Mouse (Mus musculus): ENCODE measurements around the gene Slc37a1.
"Not testable (repeated sequence)": the region's sequence is repeated elsewhere in the genome, so short reads cannot be mapped to it uniquely, and the experiment has no call there.

Slc37a1 gene

DNA sequence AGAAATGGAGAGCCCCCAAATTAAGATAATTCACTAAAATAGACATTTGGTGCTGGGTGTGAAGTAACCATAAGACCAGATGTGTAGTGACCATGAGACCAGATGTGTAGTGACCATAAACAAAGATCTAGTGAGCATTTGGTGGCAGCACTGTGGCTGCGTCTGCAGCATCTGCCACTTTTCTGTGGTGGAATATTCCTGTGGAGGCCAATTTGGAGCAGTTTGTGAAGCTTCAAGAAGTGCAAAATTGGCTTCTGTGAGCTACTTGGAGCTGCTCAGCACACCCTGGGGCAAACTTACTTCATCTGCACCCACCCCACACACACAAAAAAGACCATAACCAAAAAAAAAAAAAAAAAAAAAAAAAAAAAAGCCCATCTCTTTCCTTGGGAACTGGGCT is 18.6 kb upstream of the Slc37a1 start:
- DNase-seq (ENCODE audit: low spot score in 2 of 2): no peak

DNA sequence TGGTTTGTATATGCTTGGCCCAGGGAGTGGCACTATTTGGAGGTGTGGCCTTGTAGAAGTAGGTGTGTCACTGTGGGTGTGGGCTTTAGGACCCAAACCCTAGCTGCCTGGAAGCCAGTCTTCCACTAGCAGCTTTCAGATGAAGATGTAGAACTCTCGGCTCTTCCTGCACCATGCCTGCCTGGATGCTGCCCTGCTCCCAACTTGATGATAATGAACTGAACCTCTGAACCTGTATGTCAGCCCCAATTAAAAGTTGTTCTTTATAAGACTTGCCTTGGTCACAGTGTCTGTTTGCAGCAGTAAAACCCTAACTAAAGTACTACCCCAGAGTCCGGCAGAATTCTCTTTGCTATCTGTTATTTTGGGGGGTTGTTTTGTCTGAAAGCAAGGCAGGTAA is 16.8 kb upstream of the Slc37a1 start:
- DNase-seq (ENCODE audit: low spot score in 2 of 2): no peak

DNA sequence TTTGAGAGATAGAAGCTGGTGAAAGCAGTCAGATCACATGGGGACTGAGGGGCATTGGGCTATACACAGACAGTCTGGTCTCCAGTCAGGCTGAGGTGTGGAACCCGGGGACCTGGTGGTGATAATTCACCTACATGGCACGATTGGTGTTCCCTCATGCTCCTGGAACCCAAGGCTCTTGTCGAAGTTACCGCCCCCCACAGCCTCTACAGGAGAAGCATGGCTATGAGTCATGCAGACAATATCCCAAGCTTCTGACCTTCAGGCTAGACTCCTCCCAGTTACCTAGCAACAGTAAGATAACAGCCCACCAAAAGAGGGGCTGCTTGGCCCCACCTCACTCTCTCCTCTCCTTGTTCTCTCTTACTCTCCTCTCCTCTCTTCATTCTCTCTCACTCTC is 16.3 kb upstream of the Slc37a1 start:
- DNase-seq (ENCODE audit: low spot score in 2 of 2): no peak

DNA sequence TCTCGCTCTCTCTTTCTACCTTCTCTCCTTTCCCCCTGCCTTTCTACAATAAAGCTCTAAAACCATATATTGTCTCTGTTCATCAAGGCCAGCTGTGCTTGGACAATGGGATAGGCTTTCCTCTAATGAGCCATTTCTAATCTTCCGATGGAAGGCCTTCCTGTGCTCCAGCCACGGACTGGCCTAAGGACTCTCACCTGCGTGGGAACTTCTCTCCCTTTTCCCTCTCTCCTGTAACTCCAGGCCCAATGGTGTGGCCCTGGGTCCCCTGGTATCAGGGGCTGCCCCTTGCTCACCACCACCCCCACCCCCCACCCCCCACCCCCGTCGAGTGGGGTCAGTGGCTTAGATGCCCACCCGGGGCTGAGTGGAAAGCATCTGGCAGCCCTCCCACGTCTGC is 15.9 kb upstream of the Slc37a1 start:
- not testable (repeated sequence) for DNase-seq (ENCODE audit: low spot score in 2 of 2)

DNA sequence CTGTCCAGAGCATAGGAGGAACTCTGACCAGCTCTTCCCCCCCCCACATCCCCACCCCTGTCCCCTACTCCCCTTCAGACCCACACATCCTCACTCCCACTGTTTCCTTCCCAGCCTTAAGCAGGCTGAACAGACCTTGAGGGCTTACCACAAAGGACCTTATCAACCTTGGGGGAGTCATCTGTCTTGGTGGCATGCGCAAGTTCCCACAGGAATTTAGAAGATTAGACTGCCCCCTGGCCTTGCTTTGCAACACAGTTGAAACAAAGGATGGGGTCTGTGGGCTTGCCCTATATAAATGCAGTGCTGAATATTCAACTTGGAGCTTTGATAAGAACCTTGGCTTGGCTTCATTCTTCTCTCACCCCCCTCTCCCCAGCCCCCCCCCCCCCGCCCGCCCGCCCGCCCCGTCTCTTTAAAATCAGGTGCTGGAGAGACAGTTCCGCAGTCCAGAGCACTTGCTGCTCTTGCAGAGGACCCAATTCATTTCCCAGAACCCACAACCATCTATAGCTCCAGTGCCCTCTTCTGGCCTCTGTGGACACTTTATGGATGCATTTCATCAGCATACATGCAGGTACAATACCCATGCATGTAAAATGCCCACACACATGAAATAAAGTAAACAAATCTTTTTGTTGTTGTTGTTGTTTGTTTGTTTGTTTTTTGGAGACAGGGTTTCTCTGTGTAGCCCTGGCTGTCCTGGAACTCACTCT is 15.3 kb upstream of the Slc37a1 start:
- no peak for DNase-seq (ENCODE audit: low spot score in 2 of 2)

DNA sequence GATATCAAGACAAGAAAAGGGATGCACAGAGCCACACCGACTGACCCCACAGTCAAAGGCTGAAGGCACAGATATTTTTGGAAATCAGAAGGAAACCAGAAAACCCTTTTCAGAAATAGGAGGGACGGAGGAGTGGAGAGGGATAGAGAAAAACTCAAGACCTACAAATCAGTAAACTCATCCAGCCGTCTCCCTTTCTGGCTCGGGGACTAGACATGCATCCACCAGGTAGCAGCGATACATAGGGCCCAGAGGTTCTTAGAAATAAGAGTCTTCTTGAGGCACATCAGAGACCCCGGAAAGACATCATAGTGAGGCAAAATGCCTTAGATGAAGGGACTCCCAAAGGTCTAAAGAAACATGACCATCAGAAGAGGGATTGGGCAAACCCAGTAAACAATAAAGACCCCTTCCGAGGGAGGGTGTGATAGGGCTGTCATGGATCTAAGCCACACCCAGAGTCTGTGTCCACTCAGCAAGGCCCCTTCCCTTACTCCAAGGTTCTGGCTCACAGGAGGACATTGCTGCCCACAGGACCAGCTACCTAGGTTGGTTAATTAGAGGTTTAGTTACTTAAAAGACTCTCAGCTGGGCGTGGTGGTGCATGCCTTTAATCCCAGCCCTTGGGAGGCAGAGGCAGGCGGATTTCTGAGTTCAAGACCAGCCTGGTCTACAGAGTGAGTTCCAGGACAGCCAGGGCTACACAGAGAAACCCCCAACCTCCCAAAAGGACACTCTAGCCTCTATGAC is 14.0 kb upstream of the Slc37a1 start:
- DNase-seq (ENCODE audit: low spot score in 2 of 2): no peak

DNA sequence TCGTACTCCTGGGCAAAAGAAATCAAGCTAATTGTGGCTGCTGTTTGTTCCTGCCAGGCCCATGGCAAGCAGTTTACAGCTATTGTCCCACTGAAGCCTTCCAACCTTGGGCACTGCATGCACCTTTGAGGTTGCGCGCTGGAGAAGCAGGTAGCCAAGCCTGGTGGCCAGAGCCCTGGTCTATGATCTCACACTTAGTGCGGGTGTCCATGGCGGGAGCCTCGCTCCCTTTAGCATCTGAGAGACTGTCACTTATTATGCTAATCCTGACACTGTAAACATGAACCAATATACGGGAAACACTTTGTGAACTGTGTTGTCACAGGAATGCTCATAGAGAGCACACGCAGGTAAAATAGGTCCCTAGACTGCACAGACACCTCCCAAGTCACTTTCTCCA is 13.0 kb upstream of the Slc37a1 start:
- DNase-seq (ENCODE audit: low spot score in 2 of 2): no peak

DNA sequence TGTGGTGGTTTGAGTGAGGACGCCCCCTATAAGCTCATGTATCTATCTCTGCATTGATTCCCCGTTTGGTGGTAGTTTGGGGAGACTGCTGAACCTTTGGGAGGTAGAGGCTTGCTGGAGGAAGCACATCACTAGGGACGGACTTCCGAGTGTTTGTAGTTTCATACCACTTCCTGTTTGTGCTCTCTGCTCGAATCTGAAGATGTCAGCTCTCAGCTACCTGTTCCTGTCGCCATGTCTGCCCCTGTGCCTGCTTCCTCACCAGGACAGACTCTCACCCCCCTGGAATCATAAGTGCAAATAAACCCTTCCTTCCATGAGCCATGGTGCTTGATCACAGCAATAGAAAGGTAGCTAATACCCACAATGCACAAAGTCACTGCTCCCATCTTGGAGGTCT is 11.4 kb upstream of the Slc37a1 start:
- no peak for DNase-seq (ENCODE audit: low spot score in 2 of 2)

DNA sequence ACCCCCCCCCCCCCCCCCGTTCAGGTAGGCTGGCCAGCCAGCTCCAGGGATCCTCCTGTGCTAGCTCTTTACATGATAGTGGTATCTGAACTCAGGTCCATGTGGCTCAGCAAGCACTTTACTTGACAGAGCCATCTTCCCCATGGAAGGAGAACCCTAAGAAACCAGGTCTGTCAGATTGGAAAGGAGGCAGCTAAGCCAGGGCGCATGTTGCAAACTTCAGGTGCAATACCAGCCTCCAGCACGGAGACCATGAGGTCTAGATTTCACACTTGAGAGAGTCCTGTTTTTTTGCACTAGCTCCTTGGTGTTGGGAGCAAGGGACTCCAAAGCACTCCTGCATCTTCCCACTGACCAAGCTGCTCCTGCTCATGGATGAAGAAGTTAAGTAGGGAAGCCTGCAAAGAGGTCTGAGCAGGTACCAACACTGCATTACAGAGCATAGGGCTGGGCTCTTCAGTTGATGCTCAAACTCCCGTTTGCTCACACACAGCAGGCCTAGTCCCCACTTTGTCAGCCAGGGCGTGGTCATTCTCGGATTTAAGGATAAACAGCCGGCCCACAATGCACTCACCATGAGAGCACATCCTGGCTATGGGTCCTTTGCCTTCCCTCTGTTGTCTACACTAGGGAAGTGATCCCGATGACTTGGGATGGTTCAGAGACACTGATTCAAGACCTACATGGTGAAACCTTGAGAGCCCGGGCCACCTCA is 10.2 kb upstream of the Slc37a1 start:
- DNase-seq (ENCODE audit: low spot score in 2 of 2): peak; percentile 46 to 52

DNA sequence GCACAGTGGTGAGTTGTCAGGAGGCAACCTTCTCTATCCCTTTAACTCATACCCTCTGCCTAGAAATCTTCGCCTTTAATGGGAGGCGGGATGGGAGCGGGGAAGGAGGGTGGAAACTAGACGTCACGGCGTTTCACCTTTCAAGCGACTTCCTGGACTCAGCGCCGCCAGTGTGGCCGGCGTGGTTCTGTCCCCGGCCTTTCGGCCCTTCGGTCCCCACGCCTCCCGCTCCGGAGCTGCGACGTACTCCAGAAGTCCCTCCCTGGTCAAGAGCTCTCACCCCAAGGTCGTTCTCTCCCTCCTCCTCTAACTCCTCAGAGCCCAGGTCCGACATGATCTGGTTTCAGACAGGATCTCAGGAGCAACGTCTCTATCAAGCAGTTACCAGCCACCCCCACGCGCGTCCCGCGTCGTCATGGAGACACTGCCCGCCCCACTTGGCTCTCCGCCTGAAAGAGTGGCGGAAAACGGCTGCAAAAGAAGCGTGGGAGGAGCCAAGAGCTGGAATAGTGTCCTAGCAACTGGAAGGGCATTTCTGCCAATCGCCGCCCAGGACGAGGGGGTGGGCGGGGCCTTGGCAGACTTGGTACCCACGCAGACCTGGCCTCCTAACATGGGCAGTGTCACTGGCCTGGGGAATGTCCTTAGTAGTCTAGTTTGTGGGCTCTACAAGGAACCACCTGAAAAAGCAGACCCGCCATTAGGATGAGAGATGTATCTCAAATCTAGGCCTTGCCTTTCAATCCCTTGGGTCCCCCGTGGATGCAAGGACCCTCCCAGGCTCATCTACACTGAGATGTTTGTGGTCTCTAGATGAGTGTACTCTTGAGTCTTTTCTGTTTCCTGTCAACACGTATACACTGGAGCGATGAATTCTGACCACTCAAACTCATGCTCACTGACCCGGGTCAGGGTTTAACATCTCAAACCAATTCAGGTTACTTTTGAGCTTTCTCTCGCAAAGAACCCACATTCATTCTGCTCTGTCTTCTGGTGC is 9.4 kb upstream of the Slc37a1 start, which contains the start of gene Rsph1:
Gene Rsph1, minus strand, starts transcription at position 462 of the 997 bp plus-strand sequence.
- peak; percentile 100 for DNase-seq (ENCODE audit: low spot score in 2 of 2)

DNA sequence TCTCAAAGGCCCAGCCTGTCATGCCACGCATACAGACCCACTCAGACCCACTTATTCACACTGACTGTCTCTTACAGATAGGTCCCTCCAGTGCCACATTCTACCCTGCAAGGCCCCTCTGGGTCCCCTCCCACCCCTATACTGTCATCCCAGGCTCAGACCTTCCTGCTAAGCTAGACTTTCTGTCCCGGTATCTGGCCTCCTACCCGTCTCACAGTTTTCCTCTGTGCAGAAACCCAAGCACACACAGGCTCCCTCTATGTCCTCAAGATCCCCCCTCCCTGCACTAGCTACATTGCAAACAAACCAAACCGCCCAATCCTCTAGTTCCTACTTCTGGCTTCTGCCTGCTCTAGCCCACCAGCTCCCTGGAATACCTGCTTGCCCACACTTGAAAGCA is 8.7 kb upstream of the Slc37a1 start:
- DNase-seq (ENCODE audit: low spot score in 2 of 2): no peak

DNA sequence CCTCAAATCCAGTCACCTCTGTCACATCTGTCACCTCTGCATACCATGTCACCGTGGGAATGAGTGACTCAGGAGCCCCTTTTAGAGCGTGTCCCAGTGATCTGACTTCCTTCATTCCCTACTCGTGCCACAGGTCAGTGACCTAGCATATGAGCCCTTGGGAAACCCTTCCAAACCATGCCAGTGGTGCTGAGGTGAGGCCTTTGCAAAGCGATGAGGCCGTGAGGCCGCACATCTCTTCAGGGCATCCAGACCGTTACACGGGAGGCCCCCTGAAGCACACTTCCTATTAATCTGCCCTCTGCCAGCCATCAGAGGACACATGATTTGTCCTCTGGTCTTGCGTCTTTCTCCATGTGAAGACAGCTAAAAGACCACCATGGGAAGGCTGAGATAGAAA is 7.1 kb upstream of the Slc37a1 start:
- no peak for DNase-seq (ENCODE audit: low spot score in 2 of 2)

DNA sequence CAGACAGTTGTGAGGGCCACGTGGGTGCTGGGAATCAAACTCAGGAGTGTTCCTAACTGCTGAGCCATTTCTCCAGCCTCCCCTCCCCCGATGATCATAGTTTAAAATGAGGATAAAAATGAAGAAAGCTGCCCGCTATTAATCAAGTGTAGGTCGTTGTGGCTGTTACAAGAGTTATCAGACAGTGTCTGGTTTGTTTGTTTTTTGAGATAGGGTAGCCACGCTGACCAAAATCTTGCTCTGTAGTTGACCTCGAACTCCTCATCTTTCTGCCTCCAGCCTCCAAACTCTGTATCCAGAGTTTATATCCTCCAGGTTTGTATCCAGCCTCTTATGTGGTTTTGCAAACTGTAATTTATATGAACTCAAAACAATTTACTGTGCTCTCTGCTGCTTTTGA is 6.3 kb upstream of the Slc37a1 start:
- DNase-seq (ENCODE audit: low spot score in 2 of 2): no peak

DNA sequence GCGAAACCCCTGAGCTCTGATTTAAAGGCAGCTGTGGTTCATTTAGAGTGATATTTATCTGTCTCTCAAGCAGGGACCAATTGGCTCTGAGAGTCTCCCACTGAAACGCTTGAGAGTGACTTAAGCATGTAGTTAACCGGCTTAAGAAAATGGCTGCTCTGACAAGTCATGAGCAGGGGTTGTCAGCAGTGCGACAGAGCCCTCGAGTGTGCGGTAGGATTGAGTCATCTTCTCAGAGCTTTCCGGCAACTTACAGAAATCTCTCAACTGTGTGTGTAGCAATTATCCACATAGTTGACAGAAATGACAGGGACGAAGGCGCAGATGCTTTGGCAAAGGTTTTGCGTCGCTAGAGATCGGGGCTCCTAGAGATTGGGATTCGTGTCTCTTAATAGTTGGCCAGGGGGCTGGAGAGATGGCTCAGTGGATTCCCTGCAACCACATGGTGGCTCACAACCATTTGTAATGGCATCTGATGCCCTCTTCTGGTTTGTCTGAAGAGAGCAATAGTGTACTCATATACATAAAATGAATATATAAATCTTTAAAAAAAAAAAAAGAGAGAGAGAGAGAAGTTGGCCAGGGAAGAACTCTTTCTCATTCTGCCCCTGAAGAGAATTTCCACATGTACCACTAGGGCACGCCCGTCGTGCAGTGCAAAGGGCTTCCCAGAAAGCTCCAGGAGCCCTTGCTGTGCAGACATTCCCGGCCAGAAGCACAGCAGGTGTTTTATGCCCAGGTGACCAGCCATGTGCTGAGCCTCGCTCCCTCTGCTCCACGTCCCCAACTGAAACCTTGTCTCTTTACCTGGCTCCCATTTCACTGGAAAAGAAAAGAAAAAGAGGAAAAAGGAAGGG is 4.5 kb upstream of the Slc37a1 start:
- no peak for DNase-seq (ENCODE audit: low spot score in 2 of 2)

DNA sequence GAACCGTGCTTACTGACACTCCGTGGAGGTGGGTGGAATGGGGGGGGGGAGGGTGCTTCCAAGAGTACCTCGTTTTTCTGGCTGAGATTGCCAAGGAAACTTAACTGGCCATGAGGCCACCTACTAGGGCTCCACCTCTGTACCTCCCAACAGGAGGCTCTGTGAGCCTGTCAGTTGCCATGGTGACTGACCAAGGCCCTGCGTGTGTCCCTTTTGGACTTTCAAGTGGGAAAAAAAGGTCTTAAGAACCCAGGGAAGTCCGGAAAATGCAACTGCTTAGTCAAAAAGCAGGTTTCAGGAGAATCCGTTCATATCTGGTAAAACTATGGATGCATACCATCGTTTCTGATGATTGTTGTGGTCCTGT is 3.9 kb upstream of the Slc37a1 start:
- DNase-seq (ENCODE audit: low spot score in 2 of 2): no peak

DNA sequence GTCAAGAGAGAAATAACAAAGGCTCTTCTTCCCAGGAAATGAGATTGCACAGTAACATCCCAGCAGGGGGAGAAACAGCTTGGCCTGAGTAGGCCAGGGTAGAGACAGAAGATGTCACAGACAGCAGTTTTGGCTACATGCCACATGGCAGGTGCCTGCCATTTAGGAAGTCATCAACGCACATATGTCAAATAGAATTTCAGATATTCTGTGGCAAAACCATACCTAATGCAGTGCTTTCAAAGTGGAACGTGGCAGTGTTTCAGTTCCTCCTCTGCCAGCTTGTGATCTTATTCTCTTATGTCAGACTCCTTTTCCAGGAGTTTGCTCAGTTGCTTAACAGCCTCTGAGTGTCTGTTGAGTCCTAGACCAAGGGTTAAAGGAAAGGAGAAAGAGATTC is 725 bp upstream of the Slc37a1 start:
- DNase-seq (ENCODE audit: low spot score in 2 of 2): no peak

DNA sequence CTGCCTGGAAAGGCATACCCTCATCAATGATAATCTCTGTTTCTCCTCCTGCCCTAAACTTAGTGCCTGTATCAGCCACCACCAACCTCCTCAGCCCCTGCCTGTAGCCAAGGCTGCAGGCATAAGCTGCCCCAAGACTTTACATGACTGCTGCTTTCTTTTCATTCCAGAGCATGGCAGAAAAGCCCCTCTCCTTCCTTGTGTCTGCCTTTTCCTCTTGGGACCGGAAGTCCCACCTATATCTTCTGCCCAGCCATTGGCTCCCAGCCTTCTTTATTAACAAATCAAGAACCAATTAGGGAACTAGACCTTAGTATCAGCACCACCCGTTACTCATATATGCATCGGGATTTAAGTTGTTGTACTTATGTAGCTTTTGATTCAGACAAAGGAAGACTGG is 624 bp downstream of the Slc37a1 start:
- no peak for DNase-seq (ENCODE audit: low spot score in 2 of 2)

DNA sequence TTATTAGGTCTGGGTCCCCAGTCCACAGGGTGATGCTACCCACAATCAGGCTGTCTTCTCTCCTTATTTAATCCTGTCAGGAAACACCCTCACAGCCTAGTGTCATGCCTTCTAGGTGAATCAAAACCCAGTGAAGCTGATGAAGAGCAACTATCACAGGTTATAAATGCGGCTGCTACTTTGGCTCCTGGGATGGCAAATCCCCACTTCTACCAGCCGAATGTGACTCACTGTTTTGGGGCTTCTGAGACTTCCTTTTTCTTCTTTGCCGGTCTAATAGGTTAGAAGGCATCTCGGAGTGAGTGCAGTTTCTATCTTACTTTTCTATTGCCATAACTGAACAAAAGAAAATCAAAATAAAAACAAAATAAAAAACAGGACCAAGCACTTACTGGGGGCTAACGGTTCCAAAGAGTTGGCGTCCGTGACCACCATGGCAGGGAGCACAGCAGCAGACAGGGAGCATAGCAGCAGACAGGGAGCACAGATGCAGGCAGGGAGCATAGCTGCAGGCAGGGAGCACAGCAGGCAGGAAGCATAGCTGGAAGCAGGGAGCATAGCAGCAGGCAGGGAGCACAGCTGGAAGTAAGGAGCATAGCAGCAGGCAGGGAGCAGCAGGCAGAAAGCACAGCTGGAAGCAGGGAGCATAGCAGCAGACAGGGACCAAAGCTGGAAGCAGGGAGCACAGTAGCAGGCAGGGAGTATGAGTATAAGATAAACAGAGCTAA is 2.6 kb downstream of the Slc37a1 start:
- DNase-seq (ENCODE audit: low spot score in 2 of 2): no peak

DNA sequence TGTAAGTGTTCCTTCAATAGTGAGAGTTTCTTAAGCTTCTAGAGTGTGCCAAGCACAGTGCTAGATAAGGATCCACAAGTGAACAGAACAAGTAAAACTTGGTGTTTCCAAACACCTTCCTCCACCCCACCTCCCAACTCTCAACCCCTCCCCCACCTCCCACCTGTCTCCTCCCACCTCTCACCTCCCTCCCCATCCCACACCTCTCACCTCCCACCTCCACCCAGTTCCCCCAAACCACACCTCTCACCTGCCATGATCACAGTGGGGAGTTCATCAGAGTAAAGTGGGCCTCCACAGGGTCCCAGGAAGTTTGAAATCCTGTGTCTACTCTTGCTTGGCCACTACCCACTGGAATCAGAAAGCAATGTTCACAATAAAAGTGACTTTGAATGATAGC is 3.7 kb downstream of the Slc37a1 start:
- DNase-seq (ENCODE audit: low spot score in 2 of 2): no peak

DNA sequence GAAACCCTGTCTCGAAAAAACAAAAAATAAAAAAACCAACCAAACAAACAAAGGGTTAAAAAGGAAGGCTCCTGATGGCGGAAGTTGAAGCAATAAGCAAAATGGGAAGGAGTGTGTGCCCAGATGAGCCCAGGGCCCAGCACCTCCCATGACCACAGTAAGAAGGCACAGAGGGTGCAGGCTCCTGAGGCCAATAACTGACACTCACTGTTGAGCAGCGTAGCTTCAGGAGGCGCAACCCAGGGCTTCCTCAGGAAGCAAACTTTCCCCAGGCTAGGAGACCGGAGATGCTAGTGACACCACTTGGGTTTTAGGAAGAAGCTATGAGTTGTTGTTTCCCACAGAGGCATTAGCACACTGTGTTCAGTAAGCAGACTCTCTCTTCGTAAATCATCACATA is 4.3 kb downstream of the Slc37a1 start:
- DNase-seq (ENCODE audit: low spot score in 2 of 2): no peak

All from right cerebral cortex, postnatal 36 days (tissue).